Mouse (Mus musculus) thymus, postnatal 36 days (tissue): ENCODE results near the gene Ccdc13.

Source experiments
- DNase-seq, 2 experiments: peaks; one replicate each; pipeline ENCODE4 v3.0.0; 2022; ENCODE audit warnings: mixed read lengths in 2 of 2

Ccdc13 gene

GRCm38 (mm10) chr9:121838829-121839621 is at the start of gene Ccdc13:
Gene Ccdc13, minus strand, starts transcription at chr9:121839461.
- peak; percentile 80 to 84 for DNase-seq

GRCm38 (mm10) chr9:121882015-121882457 is 42.8 kb upstream of the Ccdc13 start:
- no peak for DNase-seq

DNA sequence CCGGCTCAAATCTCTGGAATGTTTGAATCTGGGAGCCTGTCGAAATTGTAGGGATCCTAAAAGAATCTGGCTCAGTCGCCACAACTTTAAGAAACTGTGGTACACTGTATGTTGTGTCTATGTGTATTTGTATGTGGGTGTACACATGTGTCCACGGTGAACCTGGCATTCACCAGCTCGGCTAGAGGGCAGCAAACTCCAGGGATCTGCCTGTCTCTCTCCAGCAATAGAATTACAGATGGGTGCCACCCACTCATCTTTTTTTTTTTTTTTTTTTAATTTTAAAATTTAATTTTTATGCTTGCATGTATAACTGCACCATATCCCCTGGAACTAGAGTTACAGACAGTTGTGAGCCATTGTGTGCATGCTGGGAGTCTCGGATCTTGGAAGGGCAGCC is 42.0 kb upstream of the Ccdc13 start:
- DNase-seq, result peak in 1 of 2 experiments; percentile 24

GRCm38 (mm10) chr9:121880840-121881239 is 41.6 kb upstream of the Ccdc13 start:
- peak; percentile 68 to 73 for DNase-seq

- DNase-seq, result no peak
These were observed 37.9 kb upstream of the Ccdc13 start for GRCm38 (mm10) chr9:121877052-121877740.

- DNase-seq, result no peak
These were observed 34.3 kb upstream of the Ccdc13 start for GRCm38 (mm10) chr9:121873578-121873977.

- no peak for DNase-seq
These were observed 32.9 kb upstream of the Ccdc13 start for GRCm38 (mm10) chr9:121872062-121872683.

- DNase-seq, result no peak
These were observed 30.8 kb upstream of the Ccdc13 start for GRCm38 (mm10) chr9:121869973-121870515.

DNA sequence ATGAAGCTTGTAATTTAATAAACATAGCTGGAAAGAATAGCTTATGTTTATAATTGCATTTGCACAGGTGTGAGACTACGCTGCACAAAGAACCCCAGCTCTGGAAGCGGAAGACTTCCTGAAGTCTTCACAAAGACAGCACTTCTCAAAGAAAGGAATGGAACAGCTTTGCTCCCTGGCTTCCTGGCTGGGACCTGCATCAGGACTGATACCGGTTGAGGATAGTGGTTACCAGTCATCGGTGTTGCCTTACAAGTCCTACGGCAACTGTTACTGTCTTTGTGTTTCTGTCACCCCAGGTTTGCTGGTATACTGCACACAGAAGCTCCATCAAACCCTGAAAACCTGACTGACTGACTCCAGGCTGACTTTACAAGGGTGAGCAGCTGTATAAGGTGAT is 30.2 kb upstream of the Ccdc13 start:
- no peak for DNase-seq

DNA sequence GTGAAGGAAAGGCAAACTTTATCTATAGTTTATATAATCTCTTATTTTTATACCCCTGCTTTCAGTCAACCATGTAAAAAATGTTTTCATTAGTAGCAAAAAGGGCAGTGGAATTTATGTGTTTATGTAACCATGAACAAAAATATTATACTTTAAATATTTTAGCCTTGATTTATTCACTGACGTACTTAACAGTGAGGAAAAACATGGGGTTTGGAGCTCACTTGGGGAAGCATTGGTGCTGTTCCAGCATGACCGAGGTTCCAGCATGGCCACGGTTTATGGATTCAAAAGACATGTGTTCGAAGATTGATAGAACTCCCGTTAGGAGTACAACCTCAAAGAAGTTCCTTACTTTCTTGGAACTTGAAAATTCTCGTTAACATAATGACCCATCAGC is 29.0 kb upstream of the Ccdc13 start:
- no peak for DNase-seq

DNA sequence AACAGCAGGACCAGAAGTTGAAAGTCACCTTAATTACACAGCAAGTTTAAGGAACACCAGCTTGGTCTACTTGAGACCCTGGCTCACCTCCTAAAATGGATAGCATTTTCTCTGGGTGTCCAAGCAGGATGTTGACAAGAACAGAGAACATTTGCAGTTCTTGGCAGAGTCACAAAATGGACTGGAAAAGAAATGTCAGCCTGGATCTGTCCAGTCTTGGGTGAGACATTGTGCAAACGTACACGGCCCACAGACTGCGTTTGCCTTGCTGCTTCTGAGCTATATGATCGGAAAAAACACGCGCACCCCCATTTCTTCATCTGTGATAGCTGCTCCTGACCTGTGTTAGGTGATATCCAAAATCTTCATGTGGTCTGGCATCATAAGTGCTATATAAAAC is 28.4 kb upstream of the Ccdc13 start:
- DNase-seq, result no peak

GRCm38 (mm10) chr9:121865425-121866008 is 26.3 kb upstream of the Ccdc13 start:
- no peak for DNase-seq

DNA sequence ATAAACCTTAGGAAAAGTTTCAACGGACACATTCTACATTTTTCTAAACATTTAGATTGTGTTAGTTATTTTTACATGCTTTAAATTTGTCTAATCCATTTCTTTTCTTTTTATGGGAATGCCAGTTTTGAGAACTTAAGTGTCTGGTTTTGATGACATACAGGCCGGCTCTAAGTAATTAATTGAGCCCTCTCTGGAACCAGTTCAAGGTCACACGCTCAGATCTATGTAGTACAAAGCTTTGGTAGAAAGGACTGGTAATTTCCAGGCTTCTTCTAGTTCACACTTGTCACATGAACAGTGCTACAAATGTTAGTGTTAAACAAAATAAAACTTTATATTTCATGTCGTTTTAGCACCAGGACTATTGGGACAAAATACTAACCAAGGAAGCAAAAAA is 25.6 kb upstream of the Ccdc13 start:
- DNase-seq, result no peak

- DNase-seq, result no peak
These were observed 21.7 kb upstream of the Ccdc13 start for GRCm38 (mm10) chr9:121860921-121861320.

DNA sequence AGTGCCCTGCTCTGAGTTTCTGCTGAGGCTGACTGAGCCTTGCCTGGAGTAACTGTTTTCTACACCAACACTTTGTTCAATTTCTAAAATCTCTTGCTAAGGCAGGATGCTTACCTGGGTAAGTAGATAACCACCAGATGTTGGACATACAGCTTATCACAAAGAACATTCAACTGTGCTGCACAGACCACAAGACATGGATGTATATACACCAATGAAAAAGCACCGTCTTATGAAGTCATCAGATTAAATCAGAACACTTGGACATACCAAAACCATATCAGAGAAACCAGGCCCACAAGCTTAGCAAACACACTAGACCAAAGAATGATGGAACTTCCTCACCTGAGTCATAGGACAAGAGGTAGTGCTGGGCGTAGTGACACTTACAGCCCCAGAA is 20.1 kb upstream of the Ccdc13 start:
- no peak for DNase-seq

DNA sequence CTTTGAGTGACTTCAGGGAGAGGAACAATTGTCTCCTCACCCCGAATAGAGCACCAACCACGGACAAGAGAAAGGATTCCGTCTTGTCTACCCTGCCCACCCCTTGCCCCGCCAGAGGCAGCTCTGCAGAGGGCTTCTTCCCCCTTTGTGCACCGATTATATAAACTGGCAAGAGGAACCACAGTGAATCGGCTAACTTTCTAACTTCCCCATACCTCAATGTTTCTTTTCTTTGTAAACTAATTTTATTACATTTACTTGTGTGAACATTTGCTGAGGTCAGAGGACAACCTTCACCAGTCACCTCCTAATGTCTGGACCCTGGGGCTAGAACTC is 18.9 kb upstream of the Ccdc13 start, which contains the start of gene Higd1a:
TSS of gene Higd1a (minus strand) at position 210 of the 336 bp plus-strand sequence.
- no peak for DNase-seq

DNA sequence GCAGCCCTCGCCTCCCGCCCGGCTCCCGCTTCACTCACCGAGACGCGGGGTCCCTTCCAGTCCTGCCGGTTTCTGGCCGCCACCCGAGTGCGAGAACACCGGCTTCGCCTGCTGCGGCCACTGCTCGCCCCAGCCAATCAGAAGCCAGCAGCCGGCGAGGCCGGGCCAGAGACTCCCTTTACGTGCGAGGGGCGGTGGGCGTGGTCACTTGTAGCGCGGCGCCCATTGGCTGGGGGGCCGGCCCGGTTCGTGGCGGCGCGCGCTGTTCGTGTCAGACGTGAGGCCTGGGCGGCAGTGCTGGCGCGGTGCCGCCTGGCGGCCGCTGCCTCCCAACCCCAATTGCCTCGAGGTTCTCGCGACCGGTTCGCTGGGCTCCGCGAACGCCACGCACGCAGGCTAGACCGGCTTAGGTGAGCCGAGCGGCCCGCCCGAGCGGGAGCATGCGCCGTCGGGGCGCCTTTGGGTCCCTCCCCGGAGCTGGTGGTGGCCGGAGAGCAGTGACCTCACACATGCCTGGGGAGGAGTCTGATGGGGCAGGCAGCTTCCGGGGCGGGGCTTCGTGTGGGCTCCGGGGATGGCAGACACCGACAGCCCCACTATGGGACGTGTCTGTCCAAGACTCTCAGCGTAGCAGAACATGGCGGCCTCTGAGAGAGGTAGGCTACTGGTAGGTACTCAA is 18.4 kb upstream of the Ccdc13 start:
- DNase-seq, result peak; percentile 98 to 99

- DNase-seq, result no peak
These were observed 17.6 kb upstream of the Ccdc13 start for GRCm38 (mm10) chr9:121856649-121857416.

GRCm38 (mm10) chr9:121854246-121854645 is 15.0 kb upstream of the Ccdc13 start:
- no peak for DNase-seq

DNA sequence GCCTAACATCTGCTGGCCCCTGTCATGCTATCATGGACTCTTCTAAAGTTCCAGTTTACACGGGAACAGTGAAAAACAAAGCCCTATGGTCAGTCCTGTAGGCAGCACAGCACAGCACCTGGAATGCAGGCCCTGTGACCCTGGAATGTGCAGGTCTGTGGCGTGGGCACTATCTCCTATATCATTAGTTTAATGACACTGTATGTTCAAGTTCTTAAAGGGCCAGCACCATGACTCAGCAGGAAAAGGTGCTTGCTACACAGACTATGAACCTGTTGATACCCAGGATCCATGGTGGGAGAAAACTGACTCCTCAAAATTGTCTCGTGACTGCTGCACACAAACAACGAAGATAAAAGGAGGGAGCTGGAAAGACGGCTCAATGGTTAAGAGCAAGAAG is 8.6 kb upstream of the Ccdc13 start:
- DNase-seq, result no peak

- no peak for DNase-seq
These were observed 7.9 kb upstream of the Ccdc13 start for GRCm38 (mm10) chr9:121847138-121847537.
